Mouse (Mus musculus): Measurements from ENCODE around the gene Stra6l. TPM values are rescaled to one million over a fixed set of nuclear protein-coding genes. Genes with fewer than 3 reads are reported as not detected.

The Stra6l gene
- total and polyA plus RNA-seq, 2 experiments: 86.7 to 173 TPM

- DNase-seq (ENCODE audit: extremely low read depth, low read depth, low spot score): peak; percentile 61
- H3K4me3 ChIP-seq (ENCODE audit: insufficient read depth, low read depth, low read length): peak overlapping the region; percentile 64
- peaks cover 35% of the 10 kb centered on the region for H3K4me1 ChIP-seq (ENCODE audit: control insufficient read depth, insufficient read depth, low read length)
- no peaks in the 10 kb centered on the region for H3K27me3 ChIP-seq (ENCODE audit: control insufficient read depth, insufficient read depth, low read length)
- peak overlapping the region; percentile 65 for H3K9ac ChIP-seq (ENCODE audit: low read depth, low read length)
- H3K36me3 ChIP-seq (ENCODE audit: control insufficient read depth, insufficient read depth, low read length): no peaks in the 10 kb centered on the region; the same call in 1 of the 2 replicates
- WGBS: 0% methylated on average over 1 of the region's 1 CpGs
- H3K27ac ChIP-seq (replicated peaks; ENCODE audit: insufficient read depth, low read depth, low read length): peak overlapping the region; percentile 77
- peaks cover 16% of the 10 kb centered on the region; the same call in 1 of the 2 replicates for H3K79me2 ChIP-seq (ENCODE audit: control insufficient read depth, insufficient read depth, low read length)
- TF ChIP-seq POLR2A (IDR thresholded peaks at IDR 0.05; ENCODE audit: extremely low read depth, insufficient read depth, low read length) (no peak), CTCF (IDR thresholded peaks at IDR 0.05; ENCODE audit: low read depth, low read length) (no peak)
Measured at GRCm38 (mm10) chr4:45849419-45849818, 955 bp downstream of the Stra6l start.

GRCm38 (mm10) chr4:45851640-45852051, 3.2 kb downstream of the Stra6l start:
- H3K9ac ChIP-seq (ENCODE audit: low read depth, low read length): no peak overlapping the region
- H3K4me1 ChIP-seq (ENCODE audit: control insufficient read depth, insufficient read depth, low read length): peaks cover 35% of the 10 kb centered on the region
- peak overlapping the region; percentile 57 for H3K27ac ChIP-seq (replicated peaks; ENCODE audit: insufficient read depth, low read depth, low read length)
- H3K36me3 ChIP-seq (ENCODE audit: control insufficient read depth, insufficient read depth, low read length): peaks cover 2% of the 10 kb centered on the region; the same call in 1 of the 2 replicates
- H3K27me3 ChIP-seq (ENCODE audit: control insufficient read depth, insufficient read depth, low read length): no peaks in the 10 kb centered on the region
- H3K79me2 ChIP-seq (ENCODE audit: control insufficient read depth, insufficient read depth, low read length): peaks cover 16% of the 10 kb centered on the region; the same call in 1 of the 2 replicates
- TF ChIP-seq CTCF (IDR thresholded peaks at IDR 0.05; ENCODE audit: low read depth, low read length): no peak
- TF ChIP-seq POLR2A (IDR thresholded peaks at IDR 0.05; ENCODE audit: extremely low read depth, insufficient read depth, low read length): no peak
- 14% methylated on average over 3 of the region's 3 CpGs for WGBS
- DNase-seq (ENCODE audit: extremely low read depth, low read depth, low spot score): peak; percentile 98
- H3K4me3 ChIP-seq (ENCODE audit: insufficient read depth, low read depth, low read length): no peak overlapping the region

GRCm38 (mm10) chr4:45853496-45854246, 5.2 kb downstream of the Stra6l start:
- Histone ChIP-seq H3K4me1 (ENCODE audit: control insufficient read depth, insufficient read depth, low read length) (peaks cover 30% of the 10 kb centered on the region), H3K27me3 (ENCODE audit: control insufficient read depth, insufficient read depth, low read length) (no peaks in the 10 kb centered on the region), H3K9ac (ENCODE audit: low read depth, low read length) (no peak overlapping the region), H3K4me3 (ENCODE audit: insufficient read depth, low read depth, low read length) (no peak overlapping the region), H3K79me2 (ENCODE audit: control insufficient read depth, insufficient read depth, low read length) (peaks cover 16% of the 10 kb centered on the region; the same call in 1 of the 2 replicates), H3K36me3 (ENCODE audit: control insufficient read depth, insufficient read depth, low read length) (peaks cover 10% of the 10 kb centered on the region), H3K27ac (replicated peaks; ENCODE audit: insufficient read depth, low read depth, low read length) (0 out of 2 replicates have a peak overlapping the region, but pooled peaks have one; percentile 41)
- no peak for TF ChIP-seq CTCF (IDR thresholded peaks at IDR 0.05; ENCODE audit: low read depth, low read length)
- no peak for TF ChIP-seq POLR2A (IDR thresholded peaks at IDR 0.05; ENCODE audit: extremely low read depth, insufficient read depth, low read length)
- 60% methylated on average over 15 of the region's 15 CpGs for WGBS
- peak; percentile 20 for DNase-seq (ENCODE audit: extremely low read depth, low read depth, low spot score)

GRCm38 (mm10) chr4:45855803-45856424, 7.5 kb downstream of the Stra6l start:
- 55% methylated on average over 19 of the region's 19 CpGs for WGBS
- peaks cover 7% of the 10 kb centered on the region; the same call in 1 of the 2 replicates for H3K79me2 ChIP-seq (ENCODE audit: control insufficient read depth, insufficient read depth, low read length)
- H3K27me3 ChIP-seq (ENCODE audit: control insufficient read depth, insufficient read depth, low read length): no peaks in the 10 kb centered on the region
- H3K27ac ChIP-seq (replicated peaks; ENCODE audit: insufficient read depth, low read depth, low read length): no peak overlapping the region
- peaks cover 27% of the 10 kb centered on the region for H3K36me3 ChIP-seq (ENCODE audit: control insufficient read depth, insufficient read depth, low read length)
- H3K4me3 ChIP-seq (ENCODE audit: insufficient read depth, low read depth, low read length): no peak overlapping the region
- TF ChIP-seq CTCF (IDR thresholded peaks at IDR 0.05; ENCODE audit: low read depth, low read length) (peak; percentile 82), POLR2A (IDR thresholded peaks at IDR 0.05; ENCODE audit: extremely low read depth, insufficient read depth, low read length) (no peak)
- H3K9ac ChIP-seq (ENCODE audit: low read depth, low read length): no peak overlapping the region
- H3K4me1 ChIP-seq (ENCODE audit: control insufficient read depth, insufficient read depth, low read length): peaks cover 20% of the 10 kb centered on the region
- peak; percentile 57 for DNase-seq (ENCODE audit: extremely low read depth, low read depth, low spot score)

GRCm38 (mm10) chr4:45861160-45861559, 12.7 kb downstream of the Stra6l start:
- no peak overlapping the region for H3K9ac ChIP-seq (ENCODE audit: low read depth, low read length)
- TF ChIP-seq POLR2A (IDR thresholded peaks at IDR 0.05; ENCODE audit: extremely low read depth, insufficient read depth, low read length): no peak
- TF ChIP-seq CTCF (IDR thresholded peaks at IDR 0.05; ENCODE audit: low read depth, low read length): no peak
- no peak for DNase-seq (ENCODE audit: extremely low read depth, low read depth, low spot score)
- no peak overlapping the region for H3K27ac ChIP-seq (replicated peaks; ENCODE audit: insufficient read depth, low read depth, low read length)
- H3K36me3 ChIP-seq (ENCODE audit: control insufficient read depth, insufficient read depth, low read length): peaks cover 36% of the 10 kb centered on the region
- no peak overlapping the region for H3K4me3 ChIP-seq (ENCODE audit: insufficient read depth, low read depth, low read length)
- no peaks in the 10 kb centered on the region for H3K79me2 ChIP-seq (ENCODE audit: control insufficient read depth, insufficient read depth, low read length)
- H3K4me1 ChIP-seq (ENCODE audit: control insufficient read depth, insufficient read depth, low read length): no peaks in the 10 kb centered on the region
- no peaks in the 10 kb centered on the region for H3K27me3 ChIP-seq (ENCODE audit: control insufficient read depth, insufficient read depth, low read length)
- WGBS: 85% methylated on average over 5 of the region's 5 CpGs

Measured in liver, adult 2 months (tissue).